Mouse (Mus musculus): Measurements from ENCODE around the gene Plscr5. TPM values are rescaled to one million over a fixed set of nuclear protein-coding genes. Genes with fewer than 3 reads are reported as not detected.
"Not testable (repeated sequence)": the region's sequence is repeated elsewhere in the genome, so short reads cannot be mapped to it uniquely, and the experiment has no call there.

Gene Plscr5
- not detected for total RNA-seq (2021)
- long read RNA-seq, experiment 1 = 0 reads
- long read RNA-seq, experiment 2 = 0 reads

- not testable (repeated sequence) for DNase-seq
Observed at GRCm38 (mm10) chr9:92192636-92193035, at the start of gene Plscr5. Plscr5 (plus strand) TSS chr9:92192936.

GRCm38 (mm10) chr9:92147555-92148248, 45.0 kb upstream of the Plscr5 start:
- no peak for DNase-seq

GRCm38 (mm10) chr9:92162213-92162612, 30.5 kb upstream of the Plscr5 start:
- DNase-seq = no peak

GRCm38 (mm10) chr9:92173318-92173985, 19.3 kb upstream of the Plscr5 start:
- no peak for DNase-seq

GRCm38 (mm10) chr9:92174176-92175075, 18.3 kb upstream of the Plscr5 start:
- no peak for DNase-seq

- no peak for DNase-seq
Observed at GRCm38 (mm10) chr9:92178861-92179469, 13.8 kb upstream of the Plscr5 start.

- DNase-seq = no peak
Observed at GRCm38 (mm10) chr9:92191295-92191694, 1.4 kb upstream of the Plscr5 start.

- no peak for DNase-seq
Observed at GRCm38 (mm10) chr9:92198408-92198807, 5.7 kb downstream of the Plscr5 start.

GRCm38 (mm10) chr9:92199564-92199963, 6.8 kb downstream of the Plscr5 start:
- no peak for DNase-seq

GRCm38 (mm10) chr9:92204397-92204796, 11.7 kb downstream of the Plscr5 start:
- DNase-seq = no peak

- no peak for DNase-seq
Observed at GRCm38 (mm10) chr9:92207307-92207706, 14.6 kb downstream of the Plscr5 start.

- no peak for DNase-seq
Observed at GRCm38 (mm10) chr9:92207757-92208156, 15.0 kb downstream of the Plscr5 start.

GRCm38 (mm10) chr9:92209850-92210249, 17.1 kb downstream of the Plscr5 start:
- no peak for DNase-seq

- DNase-seq = no peak
Observed at GRCm38 (mm10) chr9:92210386-92210967, 17.7 kb downstream of the Plscr5 start.

- no peak for DNase-seq
Observed at GRCm38 (mm10) chr9:92211048-92211447, 18.3 kb downstream of the Plscr5 start.

- no peak for DNase-seq
Observed at GRCm38 (mm10) chr9:92217484-92217883, 24.7 kb downstream of the Plscr5 start.

GRCm38 (mm10) chr9:92217896-92218295, 25.2 kb downstream of the Plscr5 start:
- DNase-seq = no peak

GRCm38 (mm10) chr9:92220151-92220550, 27.4 kb downstream of the Plscr5 start:
- DNase-seq = no peak

- no peak for DNase-seq
Observed at GRCm38 (mm10) chr9:92221480-92221879, 28.7 kb downstream of the Plscr5 start.

GRCm38 (mm10) chr9:92224598-92225231, 32.0 kb downstream of the Plscr5 start:
- DNase-seq = no peak

GRCm38 (mm10) chr9:92226127-92226655, 33.5 kb downstream of the Plscr5 start:
- DNase-seq = no peak
